In the genomic region with DNA sequence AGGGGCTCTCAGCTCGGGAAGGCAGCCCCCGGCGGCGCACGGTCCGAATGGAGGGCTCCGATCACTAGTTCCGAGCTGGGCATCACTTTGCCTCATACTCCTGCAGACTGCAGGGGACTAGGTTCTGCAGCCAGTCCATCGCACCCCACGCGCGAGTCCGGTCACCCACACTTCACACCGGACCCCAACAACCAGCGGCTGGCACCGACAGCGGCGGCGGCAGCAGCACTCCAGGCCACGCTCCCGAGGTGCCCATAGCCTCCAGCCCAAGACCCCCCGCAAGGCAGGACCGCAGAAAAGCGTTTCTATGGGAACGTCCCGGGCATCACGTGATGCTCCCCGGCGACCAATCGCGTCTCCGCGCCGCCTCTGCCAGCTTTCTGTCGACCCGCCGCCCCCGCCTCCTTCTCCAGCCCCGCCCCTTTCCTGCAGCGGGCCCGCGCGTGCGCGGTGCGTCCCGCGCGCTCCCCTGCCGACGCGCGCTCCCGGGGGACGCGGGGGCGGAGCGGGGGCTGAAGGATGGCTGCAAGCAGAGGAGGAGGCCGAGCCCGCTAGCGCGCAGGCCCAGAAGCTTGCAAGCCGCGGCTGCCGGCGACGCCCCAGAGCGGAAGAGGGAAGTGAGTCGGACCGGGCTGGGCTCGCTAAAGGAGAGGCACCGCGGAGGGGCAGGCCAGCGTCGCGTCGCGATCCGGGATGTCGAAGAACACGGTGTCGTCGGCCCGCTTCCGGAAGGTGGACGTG, we compare ENCODE assay signal across 8 mouse cellular contexts. TPM values are rescaled to one million over a fixed set of nuclear protein-coding genes. Genes with fewer than 3 reads are reported as not detected.
DNase-seq lines count a peak whose midpoint lies in the region; ATAC-seq and TF ChIP-seq lines count a peak whose summit lies in the region.

A gene (minus strand): TSS at position 320 of the 741 bp plus-strand sequence.
A gene (plus strand): TSS at position 511 of the 741 bp plus-strand sequence.

- peaks cover 3% of the 10 kb centered on the region; the same call in 1 of the 2 replicates for H3K27me3 ChIP-seq in embryonic facial prominence, embryonic 14.5 days (replicated peaks; ENCODE audit: control insufficient read depth, insufficient read depth, low read length)
- no peaks in the 10 kb centered on the region for H3K27me3 ChIP-seq in heart, adult 2 months (ENCODE audit: control insufficient read depth, insufficient read depth, low read length)
- peaks cover 8% of the 10 kb centered on the region for H3K27me3 ChIP-seq in limb, embryonic 13.5 days
- no peaks in the 10 kb centered on the region for H3K27me3 ChIP-seq in midbrain, embryonic 16.5 days (ENCODE audit: control insufficient read depth, insufficient read depth, low read depth, low read length)

- H3K4me2 ChIP-seq in embryonic facial prominence, embryonic 14.5 days (ENCODE audit: low read depth, low read length) = peak within 1 kb of the TSS; percentile 98
- H3K4me2 ChIP-seq in limb, embryonic 13.5 days (replicated peaks) = peak within 1 kb of the TSS; percentile 97
- H3K4me2 ChIP-seq in midbrain, embryonic 16.5 days (ENCODE audit: low read length) = peak within 1 kb of the TSS; percentile 85

- WGBS in embryonic facial prominence, embryonic 14.5 days = 0% methylated on average over 18 of the region's 86 CpGs
- WGBS in heart, adult 2 months = under 1% methylated on average over 86 of the region's 86 CpGs
- under 1% methylated on average over 84 of the region's 86 CpGs for WGBS in limb, embryonic 13.5 days
- WGBS in midbrain, embryonic 16.5 days = under 1% methylated on average over 71 of the region's 86 CpGs

- H3K9ac ChIP-seq in embryonic facial prominence, embryonic 14.5 days (ENCODE audit: low read depth, low read length) = peak within 1 kb of the TSS; percentile 94
- peak within 1 kb of the TSS; percentile 76 for H3K9ac ChIP-seq in heart, adult 2 months (ENCODE audit: low read depth, low read length)
- peak within 1 kb of the TSS; percentile 95 for H3K9ac ChIP-seq in limb, embryonic 13.5 days
- peak within 1 kb of the TSS; percentile 97 for H3K9ac ChIP-seq in midbrain, embryonic 16.5 days (ENCODE audit: low read depth, low read length)

- peaks cover 24% of the 10 kb centered on the region for H3K36me3 ChIP-seq in embryonic facial prominence, embryonic 14.5 days (ENCODE audit: control insufficient read depth, insufficient read depth, low read length)
- peaks cover 10% of the 10 kb centered on the region for H3K36me3 ChIP-seq in heart, adult 2 months (ENCODE audit: control insufficient read depth, insufficient read depth, low read length)
- H3K36me3 ChIP-seq in limb, embryonic 13.5 days = peaks cover 16% of the 10 kb centered on the region
- H3K36me3 ChIP-seq in midbrain, embryonic 16.5 days (ENCODE audit: control insufficient read depth, insufficient read depth, low read length) = peaks cover 6% of the 10 kb centered on the region; the same call in 1 of the 2 replicates

- peak; percentile 93 for DNase-seq in 3T3-L1 (ENCODE audit: low read depth, low spot score)
- peak; percentile 95 for DNase-seq in adrenal gland, postnatal 4 days (ENCODE audit: low spot score in 2 of 2)
- DNase-seq in embryonic facial prominence, embryonic 14.5 days (ENCODE audit: low spot score) = peak; percentile 98
- peak; percentile 99 for DNase-seq in heart, adult 2 months
- peak; percentile 95 to 97 for DNase-seq in kidney, adult 8-10 months
- peak; percentile 90 to 96 for DNase-seq in spleen, postnatal 10 days (ENCODE audit: low spot score in 2 of 2)

- 0 out of 2 replicates have a peak, but pooled peaks cover 1% of the 10 kb centered on the region for H3K79me2 ChIP-seq in heart, adult 2 months (replicated peaks; ENCODE audit: control insufficient read depth, insufficient read depth, low read length)

- peak within 1 kb of the TSS; percentile 74 for H3K27ac ChIP-seq in embryonic facial prominence, embryonic 14.5 days (replicated peaks; ENCODE audit: low read depth, low read length)
- peak within 1 kb of the TSS; percentile 93 for H3K27ac ChIP-seq in heart, adult 2 months
- peak within 1 kb of the TSS; percentile 72; the same call in 1 of the 2 replicates for H3K27ac ChIP-seq in limb, embryonic 13.5 days
- peak within 1 kb of the TSS; percentile 91 for H3K27ac ChIP-seq in midbrain, embryonic 16.5 days (ENCODE audit: low read length)

- intact Hi-C loops in heart, adult 2 months (cut with DNase I) = loop anchor here (2.0 to 5.0 kb wide), 2 partner anchors 39 to 137 kb away; a partner anchor contains a TSS

- H3K4me1 ChIP-seq in embryonic facial prominence, embryonic 14.5 days (ENCODE audit: control insufficient read depth, insufficient read depth, low read length) = no peaks in the 10 kb centered on the region; the same call in 1 of the 2 replicates
- H3K4me1 ChIP-seq in heart, adult 2 months (ENCODE audit: control insufficient read depth, insufficient read depth, low read length) = peaks cover 1% of the 10 kb centered on the region; the same call in 1 of the 2 replicates
- peaks cover 19% of the 10 kb centered on the region for H3K4me1 ChIP-seq in limb, embryonic 13.5 days
- H3K4me1 ChIP-seq in midbrain, embryonic 16.5 days (ENCODE audit: control insufficient read depth, insufficient read depth, low read length) = peaks cover 20% of the 10 kb centered on the region

- TF ChIP-seq POLR2A in heart, adult 2 months (IDR thresholded peaks at IDR 0.05; ENCODE audit: insufficient read depth, low read depth, low read length) = peak; percentile 94

- peak within 1 kb of the TSS; percentile 96 for H3K4me3 ChIP-seq in embryonic facial prominence, embryonic 14.5 days (ENCODE audit: low read depth, low read length)
- H3K4me3 ChIP-seq in heart, adult 2 months = peak within 1 kb of the TSS; percentile 87
- peak within 1 kb of the TSS; percentile 98 for H3K4me3 ChIP-seq in limb, embryonic 13.5 days
- H3K4me3 ChIP-seq in midbrain, embryonic 16.5 days (ENCODE audit: low read depth, low read length) = peak within 1 kb of the TSS; percentile 98

- no peak for TF ChIP-seq CTCF in heart, adult 2 months (IDR thresholded peaks at IDR 0.05)

- peak; percentile 98 for ATAC-seq in embryonic facial prominence, embryonic 14.5 days (ENCODE audit: low read depth)
- ATAC-seq in limb, embryonic 13.5 days (ENCODE audit: low FRiP score, low read depth) = peak; percentile 97
- peak; percentile 97 for ATAC-seq in midbrain, embryonic 16.5 days

- H3K9me3 ChIP-seq in embryonic facial prominence, embryonic 14.5 days (ENCODE audit: control insufficient read depth, low read length) = no peaks in the 10 kb centered on the region
- no peaks in the 10 kb centered on the region for H3K9me3 ChIP-seq in limb, embryonic 13.5 days
- H3K9me3 ChIP-seq in midbrain, embryonic 16.5 days (replicated peaks; ENCODE audit: control insufficient read depth, low read length, poor library complexity, severe bottlenecking) = no peaks in the 10 kb centered on the region

- TF ChIP-seq EP300 in heart, adult 2 months (IDR thresholded peaks at IDR 0.05; ENCODE audit: insufficient read depth, low read depth, low read length) = peak; percentile 68; the same call in 1 of the 2 replicates

RNA-seq across cellular contexts. Expression of the first gene that starts in this region (rescaled TPM):
- total RNA-seq in adrenal gland, postnatal 4 days (2021) = 10 to 100 TPM; 50.8 to 60.7 TPM
- polyA plus RNA-seq in embryonic facial prominence, embryonic 14.5 days (2014; fragmentation: Nextera tagmentation; extraction: Ambion mirVana) = 43.7 and 50.7 TPM in 2 replicates
- total RNA-seq in heart, adult 2 months (2021) = 10 to 100 TPM; 28.4 to 33.2 TPM
- 14.9 and 22.7 TPM in 2 replicates for polyA plus RNA-seq in heart, adult 2 months (2012; rRNA removed)
- polyA plus RNA-seq in limb, embryonic 13.5 days (2015; fragmentation: Nextera tagmentation; extraction: Ambion mirVana) = 36.4 and 41.7 TPM in 2 replicates
- polyA plus RNA-seq in midbrain, embryonic 16.5 days (2015; fragmentation: Nextera tagmentation; extraction: Ambion mirVana) = 13.3 and 13.9 TPM in 2 replicates

RNA-seq across cellular contexts. Expression of the second gene that starts in this region (rescaled TPM):
- 100 to 1,000 TPM; 120 to 124 TPM for total RNA-seq in adrenal gland, postnatal 4 days (2021)
- 267 and 269 TPM in 2 replicates for polyA plus RNA-seq in embryonic facial prominence, embryonic 14.5 days (2014; fragmentation: Nextera tagmentation; extraction: Ambion mirVana)
- 10 to 100 TPM; 26.4 to 27.7 TPM for total RNA-seq in heart, adult 2 months (2021)
- polyA plus RNA-seq in heart, adult 2 months (2012; rRNA removed) = 23.6 and 32.9 TPM in 2 replicates
- polyA plus RNA-seq in limb, embryonic 13.5 days (2015; fragmentation: Nextera tagmentation; extraction: Ambion mirVana) = 210 and 213 TPM in 2 replicates
- polyA plus RNA-seq in midbrain, embryonic 16.5 days (2015; fragmentation: Nextera tagmentation; extraction: Ambion mirVana) = 380 and 393 TPM in 2 replicates

Comparison
In these comparisons a context has a peak if more than half of its experiments do, and no peak if none do; other contexts are left out.
1. Peak in every context shown above with its lines: DNase-seq, ATAC-seq, H3K4me3 ChIP-seq and H3K27ac ChIP-seq.
2. RNA of the second gene that starts in this region (total RNA-seq): 120 to 124 TPM in adrenal gland, postnatal 4 days; 26.4 to 27.7 TPM in heart, adult 2 months; every median in the first group is over 4 times any median in the second.